Mouse (Mus musculus): ENCODE results near the gene Cds2.
"Not testable (repeated sequence)": the region's sequence is repeated elsewhere in the genome, so short reads cannot be mapped to it uniquely, and the experiment has no call there.

The Cds2 gene

GRCm38 (mm10) chr2:132262879-132263398, at the start of gene Cds2:
Cds2 (plus strand) TSS chr2:132263148.
- DNase-seq (ENCODE audit: low read depth, low spot score), result peak; percentile 99

- no peak for DNase-seq (ENCODE audit: low read depth, low spot score)
Measured at GRCm38 (mm10) chr2:132221611-132222073, 41.3 kb upstream of the Cds2 start.

GRCm38 (mm10) chr2:132224359-132224758, 38.6 kb upstream of the Cds2 start:
- DNase-seq (ENCODE audit: low read depth, low spot score), result no peak

- DNase-seq (ENCODE audit: low read depth, low spot score), result no peak
Measured at GRCm38 (mm10) chr2:132232413-132232945, 30.5 kb upstream of the Cds2 start.

DNA sequence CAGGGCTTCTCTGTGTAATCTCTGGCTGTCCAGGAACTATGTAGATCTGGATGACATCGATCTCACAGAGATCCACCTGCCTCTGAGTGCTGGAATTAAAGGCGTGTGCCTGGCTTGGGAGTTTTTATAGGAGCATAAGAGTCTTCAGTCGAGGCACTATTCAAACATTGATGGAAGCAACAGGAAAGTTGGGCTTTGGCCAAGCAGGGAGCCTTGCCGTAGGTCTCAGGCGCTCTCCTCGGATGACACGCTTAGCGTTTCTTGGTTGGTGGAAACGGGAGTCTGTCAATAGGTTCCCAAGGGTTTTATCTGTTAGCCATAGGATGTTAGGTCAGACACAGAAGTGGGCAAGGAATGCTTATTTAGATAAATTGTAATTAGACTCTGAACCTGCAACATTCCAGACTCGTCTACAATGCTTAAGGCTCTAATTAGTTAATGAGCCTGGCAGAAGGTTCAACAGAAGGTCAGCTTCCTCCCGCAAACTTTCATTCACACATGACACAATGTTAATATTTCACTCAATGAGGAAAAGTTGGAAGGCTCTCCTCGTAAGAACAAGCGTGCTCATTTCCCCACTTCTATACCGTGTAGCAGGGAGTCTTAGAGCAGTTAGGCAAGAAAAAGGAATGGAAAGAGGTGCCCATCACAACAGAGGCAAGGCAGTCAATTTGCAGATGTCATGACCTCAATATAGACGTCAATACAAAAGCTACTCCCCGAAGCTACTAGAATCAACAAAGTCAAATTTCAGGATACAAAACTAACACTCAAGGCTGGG, 28.8 kb upstream of the Cds2 start:
- DNase-seq (ENCODE audit: low read depth, low spot score), result no peak

DNA sequence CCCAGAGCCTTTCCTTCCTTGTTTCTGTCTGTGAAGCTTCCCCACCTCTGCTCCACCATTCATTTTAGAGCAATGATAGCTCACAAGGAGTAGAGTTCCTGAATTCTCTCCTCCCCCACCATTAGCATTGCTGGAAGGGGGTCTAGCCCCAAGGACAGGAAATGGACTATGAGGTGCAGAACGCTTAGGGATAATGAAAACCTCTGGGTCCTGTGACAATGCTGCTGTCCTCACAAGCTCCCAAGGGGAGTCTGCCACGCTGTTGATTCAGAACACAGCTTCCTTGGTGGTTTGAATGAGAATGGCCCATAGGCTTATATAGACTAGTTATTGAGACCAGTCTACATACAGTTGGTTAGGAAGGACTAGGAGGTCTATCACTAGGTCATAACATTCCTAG, 27.7 kb upstream of the Cds2 start:
- DNase-seq (ENCODE audit: low read depth, low spot score), result no peak

DNA sequence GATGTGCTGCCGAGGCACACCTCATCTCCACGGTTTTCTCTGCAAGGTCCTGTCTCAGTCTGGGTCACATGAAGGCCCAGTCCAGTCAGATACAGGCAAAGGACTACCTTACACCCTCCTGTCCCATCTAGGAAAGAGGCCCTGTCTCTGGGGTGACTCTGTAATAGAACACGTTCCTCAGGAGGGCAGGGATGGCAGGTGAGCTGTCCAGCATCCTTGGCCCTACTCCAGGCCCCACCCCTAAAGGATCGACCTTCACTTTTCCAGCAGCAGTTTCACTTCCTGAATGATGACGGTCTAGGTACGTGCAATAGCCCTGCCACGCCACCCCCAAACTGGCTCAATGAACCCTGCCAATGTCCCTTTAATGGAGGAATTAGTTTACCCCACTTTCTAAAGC, 27.0 kb upstream of the Cds2 start:
- DNase-seq (ENCODE audit: low read depth, low spot score), result no peak

GRCm38 (mm10) chr2:132239434-132239833, 23.5 kb upstream of the Cds2 start:
- not testable (repeated sequence) for DNase-seq (ENCODE audit: low read depth, low spot score)

- not testable (repeated sequence) for DNase-seq (ENCODE audit: low read depth, low spot score)
Measured at GRCm38 (mm10) chr2:132240457-132240856, 22.5 kb upstream of the Cds2 start.

- no peak for DNase-seq (ENCODE audit: low read depth, low spot score)
Measured at GRCm38 (mm10) chr2:132243370-132243769, 19.6 kb upstream of the Cds2 start.

DNA sequence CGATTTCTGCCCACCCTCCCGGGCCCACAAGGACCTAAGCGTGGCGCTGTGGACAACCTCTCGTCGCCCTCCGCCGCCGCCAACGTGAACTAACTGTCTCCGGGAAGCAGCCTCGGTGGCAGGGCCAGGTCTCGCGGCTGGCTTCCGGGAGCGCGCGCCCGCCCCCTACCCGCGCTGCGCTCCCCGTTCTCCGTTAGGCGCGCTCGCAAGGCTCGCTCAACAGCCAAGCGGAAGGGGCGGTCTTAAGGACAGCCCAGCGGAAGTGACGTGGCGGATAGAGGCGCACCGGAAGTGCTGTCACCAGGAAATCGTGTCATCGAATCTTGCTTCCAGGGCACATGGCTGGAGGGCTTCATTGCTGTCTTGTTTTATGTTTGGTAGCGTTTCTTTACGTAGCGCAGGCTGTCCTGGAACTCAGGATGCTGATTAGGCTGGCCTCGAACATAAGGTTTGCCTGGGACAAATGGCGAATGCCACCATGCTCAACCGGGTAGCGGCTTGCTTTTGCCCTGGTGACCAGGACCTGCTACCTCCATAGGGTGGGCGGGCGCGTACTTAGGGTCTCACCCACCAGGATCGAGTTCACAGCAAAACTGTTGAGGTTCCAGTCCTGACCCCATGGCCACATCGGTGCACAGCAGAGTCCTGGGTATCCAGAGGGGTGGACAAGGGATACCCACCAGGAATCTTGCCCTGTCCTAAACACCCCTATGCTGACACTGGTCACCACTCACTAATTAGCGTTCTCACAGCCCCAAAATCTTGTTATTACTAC, 15.2 kb upstream of the Cds2 start, which contains the start of gene Tmem230:
Gene Tmem230 (minus strand): TSS at position 269 of the 775 bp plus-strand sequence.
- DNase-seq (ENCODE audit: low read depth, low spot score), result peak; percentile 97

DNA sequence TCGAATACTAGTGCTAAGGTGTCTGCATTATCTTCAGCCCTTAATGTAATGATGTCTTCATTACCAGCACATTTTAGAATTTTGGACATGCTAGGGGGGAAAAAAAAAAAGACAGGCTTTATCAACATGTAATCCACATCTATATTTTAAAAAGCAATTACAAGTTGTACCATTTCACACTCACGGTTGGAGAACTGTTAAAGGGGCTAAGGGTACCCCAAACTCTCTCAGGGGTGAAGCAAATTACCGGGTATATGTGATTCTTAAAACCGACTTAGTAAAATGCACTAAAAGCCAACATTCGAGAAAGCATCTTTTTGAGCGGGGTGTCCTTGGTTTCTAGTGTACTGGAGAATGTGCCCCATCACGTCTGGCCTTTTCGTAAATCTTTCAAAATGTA, 11.0 kb upstream of the Cds2 start:
- DNase-seq (ENCODE audit: low read depth, low spot score), result no peak

DNA sequence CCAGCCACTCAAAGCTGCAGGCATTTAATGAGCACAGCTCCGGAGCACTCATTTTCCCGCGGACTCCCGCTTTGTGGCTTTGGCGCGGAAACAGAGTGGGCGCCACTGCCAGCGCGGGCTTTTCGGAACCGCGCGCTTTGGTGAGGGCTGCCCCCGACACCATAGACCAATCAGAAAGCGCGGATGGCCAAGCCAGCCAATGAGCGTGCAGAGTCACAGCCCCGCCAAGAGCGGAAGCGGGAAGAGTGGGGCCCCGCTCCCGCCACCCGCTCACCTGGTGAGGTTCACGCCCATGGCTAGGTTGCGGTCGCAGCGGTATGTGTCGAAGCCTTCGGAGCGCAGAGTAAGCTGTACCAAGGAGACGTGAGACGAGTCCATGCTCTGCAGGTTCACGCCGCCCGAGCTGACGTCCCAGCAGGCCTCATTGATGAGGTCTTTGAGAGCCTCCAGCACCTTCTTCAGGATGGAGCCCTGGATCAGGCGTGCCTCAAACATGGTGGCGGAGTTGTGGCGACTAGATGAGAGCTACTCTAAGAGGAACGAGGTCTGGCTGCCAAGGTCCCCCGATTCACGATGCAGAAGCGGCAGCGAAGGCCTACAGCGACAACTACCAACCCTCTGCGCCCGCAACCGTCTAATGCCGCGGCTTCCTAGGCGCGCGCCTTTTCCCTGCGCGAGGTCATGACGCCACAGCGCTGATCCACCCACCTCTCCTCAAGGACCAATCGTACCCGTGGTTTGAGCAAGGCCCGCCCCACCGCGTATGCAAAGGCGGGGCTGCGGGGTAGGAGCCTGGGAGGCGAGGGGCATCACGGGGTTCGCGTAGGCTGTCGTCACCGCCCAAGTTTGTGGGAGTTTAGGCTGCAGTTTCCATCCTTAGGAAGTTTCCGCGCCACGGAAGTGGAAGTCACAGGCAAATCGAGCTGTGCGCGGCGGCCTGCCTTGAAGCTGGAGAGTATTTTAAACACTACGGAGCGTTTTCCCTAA, 10.1 kb upstream of the Cds2 start, which contains the start of gene Pcna:
Gene Pcna (minus strand): TSS at position 773 of the 987 bp plus-strand sequence.
- peak; percentile 97 for DNase-seq (ENCODE audit: low read depth, low spot score)

GRCm38 (mm10) chr2:132253603-132254002, 9.3 kb upstream of the Cds2 start:
- no peak for DNase-seq (ENCODE audit: low read depth, low spot score)

GRCm38 (mm10) chr2:132257350-132258068, 5.4 kb upstream of the Cds2 start:
- DNase-seq (ENCODE audit: low read depth, low spot score), result no peak

DNA sequence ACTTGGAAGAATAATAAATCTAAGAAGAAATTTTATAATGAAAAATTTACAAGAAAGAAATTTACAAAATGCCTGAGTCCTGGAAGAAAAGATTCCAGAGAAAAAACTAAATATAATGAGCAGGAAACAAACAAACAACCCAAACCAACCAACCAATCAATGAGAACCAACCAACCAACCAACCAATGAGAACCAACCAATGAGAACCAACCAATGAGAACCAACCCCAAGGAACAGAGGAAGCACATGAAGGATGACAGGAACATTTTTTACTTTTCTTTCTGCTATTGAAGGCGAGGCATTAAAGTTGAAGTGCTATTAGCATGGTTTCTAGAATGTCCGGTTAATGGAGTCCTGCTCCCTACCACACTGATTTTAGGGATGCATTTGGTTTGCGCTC, 2.3 kb upstream of the Cds2 start:
- no peak for DNase-seq (ENCODE audit: low read depth, low spot score)

DNA sequence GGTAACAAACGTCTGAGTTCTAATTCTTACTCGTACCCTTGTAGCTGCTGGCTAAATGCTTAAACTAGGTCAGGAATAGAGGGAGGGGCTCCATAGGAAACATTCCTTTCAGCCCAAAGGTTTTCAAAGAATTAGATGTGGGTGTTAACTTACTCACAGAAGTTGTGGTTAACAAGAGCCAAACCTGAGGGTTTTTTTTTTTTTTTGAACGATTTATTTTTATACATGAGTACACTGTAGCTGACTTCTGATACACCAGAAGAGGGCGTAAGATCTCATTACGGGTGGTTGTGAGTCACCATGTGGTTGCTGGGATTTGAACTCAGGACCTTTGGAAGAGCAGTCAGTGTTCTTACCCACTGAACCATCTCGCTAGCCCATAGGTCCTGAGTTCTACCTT, 773 bp upstream of the Cds2 start:
- no peak for DNase-seq (ENCODE audit: low read depth, low spot score)

DNA sequence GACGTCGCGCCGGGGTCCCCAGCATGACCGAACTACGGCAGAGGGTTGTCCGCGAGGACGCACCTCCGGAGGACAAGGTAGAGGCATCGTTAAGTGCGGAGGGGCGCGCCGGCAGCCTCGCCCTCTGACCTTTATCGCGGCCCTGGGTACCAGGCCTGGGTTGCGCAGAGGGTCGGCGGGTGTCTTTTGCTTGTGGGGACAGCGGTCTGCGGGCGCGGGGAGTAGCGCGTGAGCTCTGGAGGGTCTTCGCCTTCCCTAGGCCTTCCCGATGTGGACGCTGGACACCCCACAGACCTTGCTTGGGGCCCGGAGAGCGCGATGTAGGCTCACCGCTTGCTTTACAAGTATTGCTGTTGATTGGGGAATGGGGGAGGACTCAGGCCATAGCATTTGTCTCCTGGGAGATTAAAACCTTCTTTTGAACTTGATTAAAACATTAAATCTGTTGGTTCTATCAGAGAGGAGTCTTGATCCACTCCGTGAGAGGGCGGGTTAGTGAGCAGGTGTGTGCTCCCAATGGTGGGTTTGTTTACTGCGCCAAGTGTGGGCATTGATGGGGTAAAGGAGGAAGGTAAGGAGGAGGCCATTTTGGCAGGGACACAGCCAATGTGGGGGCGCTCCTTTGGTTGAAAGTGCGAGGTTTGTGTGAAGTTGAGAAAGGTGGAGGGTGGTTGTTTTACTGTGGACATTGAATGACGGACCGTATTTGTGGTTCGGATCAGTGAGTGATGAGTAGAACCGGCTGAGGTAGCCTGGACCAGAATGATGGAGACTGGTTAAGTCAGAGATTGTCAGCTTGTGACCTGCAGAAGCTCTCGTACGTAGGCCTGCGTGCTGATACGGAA, 695 bp downstream of the Cds2 start:
- DNase-seq (ENCODE audit: low read depth, low spot score), result no peak

GRCm38 (mm10) chr2:132264266-132264710, 1.3 kb downstream of the Cds2 start:
- DNase-seq (ENCODE audit: low read depth, low spot score), result no peak

Data from mesoderm, embryonic 11.5 days (tissue).